Mouse (Mus musculus): ENCODE data around the gene Tmem33. TPM values are rescaled to one million over a fixed set of nuclear protein-coding genes. Genes with fewer than 3 reads are reported as not detected.

Tmem33 gene
- polyA plus RNA-seq, 1 experiment from 2014 or later, result 48.5 TPM

Other genes starting within 250 kb of the Tmem33 start
- 0.33 and 0.44 TPM in 2 replicates for gene Phox2b, start 161.3 kb upstream of the Tmem33 start, polyA plus RNA-seq (2015; fragmentation: Nextera tagmentation; extraction: Ambion mirVana)
- gene Slc30a9, start 46.4 kb downstream of the Tmem33 start, polyA plus RNA-seq (2015; fragmentation: Nextera tagmentation; extraction: Ambion mirVana), result 107 and 122 TPM in 2 replicates
- 13.9 and 15.6 TPM in 2 replicates for gene Bend4, start 167.7 kb downstream of the Tmem33 start, polyA plus RNA-seq (2015; fragmentation: Nextera tagmentation; extraction: Ambion mirVana)

All from heart, embryonic 13.5 days (tissue).